Mouse (Mus musculus): ENCODE measurements around the gene Abca12.

The Abca12 gene

DNA sequence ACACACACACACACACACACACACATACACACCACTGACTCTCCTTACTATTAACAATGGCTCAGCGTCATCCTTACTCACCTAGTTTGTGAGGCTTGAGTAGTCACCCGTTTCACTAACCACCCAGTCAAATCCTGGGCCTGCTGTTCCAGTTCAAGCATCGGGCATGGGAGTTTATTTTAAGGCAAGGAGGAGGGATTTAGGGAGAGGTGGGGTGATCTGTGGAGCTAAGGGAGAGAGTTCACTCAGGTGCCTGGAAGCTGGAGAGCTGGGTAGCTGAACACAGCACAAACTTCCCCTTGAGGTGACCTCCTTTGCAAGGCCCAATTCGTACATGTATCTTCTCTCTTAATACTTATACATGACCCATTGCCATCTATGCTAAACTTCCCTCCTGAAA is 219.4 kb downstream of the Abca12 start:
- no peak for DNase-seq (ENCODE audit: low spot score in 2 of 2)

DNA sequence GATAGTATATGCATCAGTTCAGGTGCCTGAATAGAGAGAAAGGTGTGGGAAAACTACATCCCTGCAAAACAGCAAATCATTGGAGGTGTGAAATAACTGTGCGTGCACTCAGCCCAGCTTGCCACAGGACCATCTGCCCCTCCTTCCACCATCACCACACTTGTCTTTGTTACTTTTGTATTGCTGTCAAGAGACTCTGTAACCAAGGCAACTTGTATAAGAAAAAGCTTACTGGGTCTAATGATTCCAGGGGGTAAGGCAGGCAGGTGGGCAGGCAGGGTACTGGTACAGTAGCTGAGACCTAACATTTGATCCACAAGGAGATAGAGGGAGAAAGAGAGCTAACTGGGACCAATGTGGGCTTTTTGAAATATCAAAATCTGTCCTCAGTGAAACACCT is 220.8 kb downstream of the Abca12 start:
- no peak for DNase-seq (ENCODE audit: low spot score in 2 of 2)

Measured in right cerebral cortex, postnatal 36 days (tissue).